Mouse (Mus musculus) adrenal gland, adult 8-10 months (tissue): ENCODE results near the gene Fcna. TPM values are rescaled to one million over a fixed set of nuclear protein-coding genes. Genes with fewer than 3 reads are reported as not detected.

ENCODE experiments used
- DNase-seq: peaks from one replicate; pipeline ENCODE4 v3.0.0; 2022
- total RNA-seq, 4 experiments: library from RNA; stranded (reverse); gene quantifications; 2 replicates each; pipeline ENCODE4 v1.2.4; 2022

Fcna gene
- total RNA-seq = 1 to 10 TPM; 4.7 to 7.0 (median 5.5) TPM

DNA sequence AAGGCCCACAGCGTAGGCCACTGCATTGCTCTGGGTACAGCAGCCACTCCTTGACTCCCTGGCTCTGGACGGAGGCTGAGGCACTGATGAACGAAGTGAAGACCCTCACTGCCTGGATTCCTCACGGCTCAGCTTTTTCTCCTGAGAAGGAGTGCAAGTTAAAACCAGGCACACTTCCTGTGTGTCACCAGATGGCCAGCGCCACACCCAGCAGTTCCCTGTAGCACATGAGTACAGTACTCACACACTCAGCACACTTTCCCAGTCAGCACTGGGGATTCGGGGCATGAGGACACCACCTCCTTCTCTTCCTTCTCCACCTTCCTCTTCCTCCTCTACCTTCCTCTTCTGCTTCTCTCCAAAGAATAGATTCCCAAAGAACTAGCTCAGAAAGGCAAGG, at the start of gene Fcna:
Gene Fcna, minus strand, starts transcription at position 220 of the 400 bp plus-strand sequence.
- no peak for DNase-seq

DNA sequence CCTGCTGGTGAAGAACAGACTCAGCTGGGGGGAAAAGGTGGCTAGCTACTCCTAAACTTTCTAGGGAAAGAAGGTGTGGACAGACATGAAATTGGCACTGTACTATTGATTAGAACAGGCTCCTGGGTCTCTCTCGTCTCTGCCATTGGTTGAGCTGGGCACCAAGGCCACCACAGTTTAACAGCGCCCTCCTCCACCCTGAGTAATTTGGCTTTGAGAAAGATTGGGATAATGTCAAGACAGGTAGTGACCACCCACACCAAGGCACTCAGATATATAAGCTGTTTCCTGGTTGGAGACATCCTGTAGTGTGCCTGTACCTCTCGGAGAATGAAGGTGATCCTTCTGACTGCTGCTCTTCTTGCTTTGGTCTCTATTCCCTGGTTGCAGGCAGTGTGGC, 48.7 kb upstream of the Fcna start, which contains the start of gene Lcn6:
Gene Lcn6, plus strand, starts transcription at position 301 of the 400 bp plus-strand sequence.
- DNase-seq = no peak

GRCm38 (mm10) chr2:25666516-25666915, 38.7 kb upstream of the Fcna start:
- no peak for DNase-seq

GRCm38 (mm10) chr2:25664125-25664524, 36.3 kb upstream of the Fcna start:
- no peak for DNase-seq

DNA sequence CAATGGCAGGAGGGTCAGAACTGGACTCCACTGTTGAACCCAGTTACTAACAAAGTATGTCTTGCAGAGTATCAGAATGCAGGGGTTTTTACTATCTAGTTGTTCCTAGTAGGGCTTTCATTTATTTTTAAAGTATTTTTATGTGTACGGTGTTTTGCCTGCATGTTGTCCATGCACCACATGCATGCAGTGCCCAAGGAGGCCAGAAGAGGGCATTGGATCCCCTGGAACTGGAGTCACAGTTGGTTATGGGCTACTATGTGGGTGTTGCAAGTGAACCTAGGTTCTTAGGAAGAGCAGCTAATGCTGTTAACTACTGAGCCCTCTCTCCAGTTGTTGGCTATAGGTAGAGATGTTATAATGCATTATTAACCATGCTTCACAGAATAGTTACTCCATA, 35.7 kb upstream of the Fcna start:
- peak; percentile 38 for DNase-seq

DNA sequence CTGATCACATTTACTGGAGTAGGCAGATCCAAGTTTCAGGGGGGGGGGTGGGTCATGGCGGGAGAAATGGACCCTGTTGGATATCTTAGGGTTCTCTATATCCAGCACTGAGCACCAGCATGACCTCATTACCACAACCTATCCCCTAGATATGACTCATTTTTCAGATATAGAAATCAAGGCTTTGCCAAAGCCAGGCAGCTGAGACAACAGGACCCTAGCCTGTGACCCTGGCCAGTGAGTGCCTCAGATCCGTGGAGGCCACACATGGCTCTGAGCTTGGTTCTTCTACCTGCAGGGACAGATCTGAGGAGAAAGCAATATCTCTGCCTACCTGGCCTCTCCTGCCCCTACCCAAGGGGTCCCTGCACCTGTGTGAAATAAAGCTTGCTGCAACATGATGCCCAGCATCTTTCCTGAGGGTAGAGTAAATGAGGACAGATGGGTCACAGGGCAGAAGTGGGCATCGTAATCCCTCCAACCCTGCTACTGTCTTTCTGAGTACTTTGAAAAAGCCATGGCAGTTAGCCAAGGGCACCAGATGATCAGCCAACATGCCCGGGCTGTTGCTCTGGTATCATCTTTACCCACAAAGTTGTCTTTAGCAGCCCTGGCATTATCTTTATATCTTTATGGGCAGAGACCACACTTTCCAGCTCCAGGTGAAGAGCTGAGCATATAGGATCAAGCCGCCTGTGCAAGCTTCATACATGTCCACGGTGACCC, 33.6 kb upstream of the Fcna start:
- DNase-seq = no peak

GRCm38 (mm10) chr2:25660279-25660678, 32.4 kb upstream of the Fcna start:
- peak; percentile 41 for DNase-seq

DNA sequence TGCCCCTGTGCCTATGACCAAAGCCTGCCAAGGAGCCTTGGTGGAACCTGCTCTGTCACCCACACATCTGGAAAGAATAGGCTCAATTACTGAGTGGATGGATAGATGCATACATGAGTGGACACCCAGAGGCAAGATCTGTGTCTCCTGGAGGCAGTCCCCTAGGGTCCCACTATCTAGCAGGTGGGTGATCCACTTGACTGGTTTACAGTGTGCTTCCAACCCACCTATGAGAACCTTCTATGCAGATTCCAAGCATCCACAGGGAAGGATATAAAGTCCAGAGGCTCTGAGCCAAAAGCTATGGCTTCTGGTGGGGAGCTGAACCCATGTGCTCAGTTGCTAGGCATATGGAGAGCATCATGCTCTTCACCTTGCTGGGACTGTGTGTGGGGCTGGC, 29.8 kb upstream of the Fcna start, which contains the start of gene Lcn5:
Gene Lcn5, plus strand, starts transcription at position 301 of the 400 bp plus-strand sequence.
- DNase-seq = no peak

DNA sequence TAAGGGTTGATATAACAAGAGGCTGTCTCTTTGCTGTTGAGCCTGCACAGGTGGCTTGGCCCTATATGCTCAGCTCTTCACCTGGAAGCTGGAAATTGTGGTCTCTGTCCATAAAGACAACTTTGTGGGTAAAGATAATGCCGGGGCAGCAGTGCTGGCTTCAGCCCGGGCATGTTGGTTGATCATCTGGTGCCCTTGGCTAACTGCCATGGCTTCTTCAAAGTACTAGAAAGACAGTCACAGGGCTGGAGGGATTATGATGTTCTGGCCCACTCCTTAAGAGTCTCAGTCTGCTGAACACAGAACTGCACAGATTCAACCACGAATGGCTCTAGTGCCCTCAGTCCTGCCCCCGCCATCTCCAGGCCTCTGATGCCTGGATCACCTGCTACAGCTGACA, 29.4 kb upstream of the Fcna start:
- no peak for DNase-seq

- DNase-seq = no peak
These were observed 28.9 kb upstream of the Fcna start for GRCm38 (mm10) chr2:25656691-25657090.

DNA sequence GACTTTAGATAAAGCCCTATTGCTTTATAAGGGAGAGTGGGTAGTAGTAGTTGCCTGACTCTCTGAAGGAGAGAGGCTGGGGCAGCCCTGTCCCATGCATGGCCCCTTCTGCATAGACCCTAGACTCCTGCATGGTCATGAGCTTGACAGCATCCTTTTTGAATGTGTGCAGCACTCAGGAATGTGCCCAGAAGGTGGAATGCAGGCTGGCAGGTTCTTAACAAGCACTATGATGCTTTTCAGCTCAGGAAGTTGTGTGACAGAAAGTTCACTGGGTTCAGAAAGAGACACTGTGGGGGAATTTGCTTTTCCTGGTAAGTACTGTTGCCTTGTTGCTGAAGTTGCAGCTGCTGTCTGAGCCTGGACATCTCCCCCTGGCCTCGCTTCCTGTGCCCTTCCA, 26.7 kb upstream of the Fcna start:
- no peak for DNase-seq

DNA sequence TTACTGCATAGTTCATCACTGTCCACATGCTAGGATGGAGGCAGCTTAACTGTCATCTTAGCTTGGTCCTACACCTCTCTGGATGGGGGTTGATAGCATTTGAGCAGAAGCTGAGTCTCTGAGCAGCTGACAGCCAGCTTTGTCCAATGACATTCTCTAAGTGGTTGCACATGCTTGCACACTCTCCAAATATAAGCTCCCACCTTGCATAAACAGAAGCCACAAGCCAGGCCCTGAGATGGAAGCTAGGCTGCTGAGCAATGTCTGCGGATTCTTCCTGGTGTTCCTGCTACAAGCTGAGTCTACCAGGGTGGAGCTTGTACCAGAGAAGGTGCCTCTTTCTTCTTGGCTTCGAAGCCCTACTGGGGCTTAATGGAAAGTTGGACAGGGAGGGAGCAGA, 25.1 kb upstream of the Fcna start, which contains the start of gene Lcn8:
Gene Lcn8, plus strand, starts transcription at position 219 of the 400 bp plus-strand sequence.
- DNase-seq = no peak

DNA sequence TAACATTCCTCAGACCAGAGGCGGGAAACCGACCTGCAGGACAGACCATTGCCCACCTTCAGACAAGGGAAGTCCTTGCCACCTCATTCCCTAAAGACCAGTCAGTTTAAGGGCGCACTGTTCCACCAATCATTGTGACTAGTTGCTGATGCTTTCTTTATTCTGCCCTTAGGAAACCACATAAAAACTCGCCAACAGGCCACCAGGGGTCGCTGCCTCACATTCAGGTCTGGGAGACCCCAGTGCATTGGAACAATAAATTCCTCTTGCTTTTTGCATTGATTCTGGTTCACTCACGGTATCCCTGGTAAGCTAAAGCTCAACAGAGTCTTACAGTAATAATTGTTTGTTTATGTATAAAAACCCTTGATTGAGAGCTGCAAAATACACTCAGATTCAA, 12.1 kb upstream of the Fcna start:
- no peak for DNase-seq

DNA sequence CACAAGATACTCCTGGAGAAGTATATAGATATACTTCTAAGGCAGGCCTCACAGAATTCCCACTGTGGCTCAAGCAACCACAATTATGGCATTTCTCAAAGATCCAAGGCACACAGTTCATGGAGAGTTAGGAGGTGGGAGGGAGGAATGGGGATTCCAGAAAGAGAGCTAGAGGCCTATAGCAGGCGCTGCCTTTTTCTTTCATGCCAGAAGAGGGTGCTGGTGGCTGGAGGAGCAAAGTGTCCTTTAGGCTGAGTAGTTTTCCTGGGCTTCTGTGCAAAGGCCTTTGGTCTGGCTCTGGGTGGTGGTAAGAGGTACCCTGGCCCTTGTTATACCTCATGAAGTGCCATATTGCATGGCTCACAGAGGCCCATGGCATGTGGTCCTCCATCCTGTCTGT, 6.2 kb upstream of the Fcna start:
- DNase-seq = no peak

- peak; percentile 72 for DNase-seq
These were observed 5.8 kb upstream of the Fcna start for GRCm38 (mm10) chr2:25633616-25634015.

- no peak for DNase-seq
These were observed 908 bp upstream of the Fcna start for GRCm38 (mm10) chr2:25628738-25629137.

DNA sequence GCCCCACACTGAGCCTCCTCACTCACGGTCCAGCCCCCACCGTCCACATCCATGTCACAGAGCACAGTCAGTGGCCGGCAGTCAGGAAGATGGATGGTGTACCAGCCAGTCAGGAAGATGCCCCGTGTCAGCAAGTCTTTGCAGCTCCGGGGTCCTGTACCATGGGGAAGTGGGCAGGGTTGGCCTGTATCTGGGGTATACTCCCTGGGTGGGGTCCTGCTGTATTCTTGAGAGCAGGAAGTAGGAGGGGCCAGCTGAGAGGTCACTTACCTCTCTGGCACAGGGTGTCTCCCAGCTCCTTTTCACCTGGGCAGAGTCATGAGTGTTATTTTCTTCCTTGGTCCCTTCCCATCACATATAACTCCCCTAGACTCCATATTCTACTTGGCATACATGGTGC, 1.8 kb downstream of the Fcna start:
- DNase-seq = no peak

- peak; percentile 90 for DNase-seq
These were observed 6.3 kb downstream of the Fcna start, which contains the start of gene Tmem141 for GRCm38 (mm10) chr2:25621229-25622200. TSS of gene Tmem141 (minus strand) at chr2:25622005.

DNA sequence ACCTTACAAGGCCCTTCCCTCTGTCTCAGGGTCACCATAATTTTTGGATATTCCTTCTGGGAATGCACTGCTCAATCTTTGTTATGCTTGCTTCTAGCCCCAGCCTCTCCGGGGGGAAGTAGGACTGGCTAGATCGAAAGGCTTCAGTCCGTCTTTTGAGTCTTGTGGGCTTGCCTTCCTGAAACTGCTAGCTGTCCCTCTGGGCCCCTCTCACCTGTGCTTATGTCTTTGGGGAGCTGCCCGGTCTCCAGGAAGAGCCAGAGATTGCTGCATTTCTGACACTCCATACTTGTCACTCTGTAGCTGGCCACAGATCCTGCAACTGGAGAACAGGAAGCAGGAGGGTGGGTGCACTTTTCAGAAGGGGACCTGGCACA, 7.0 kb downstream of the Fcna start:
- no peak for DNase-seq

GRCm38 (mm10) chr2:25620386-25620785, 7.4 kb downstream of the Fcna start:
- no peak for DNase-seq

GRCm38 (mm10) chr2:25617578-25617977, 10.3 kb downstream of the Fcna start, which contains the start of gene Ccdc183:
TSS of gene Ccdc183 (minus strand) at chr2:25617678.
- no peak for DNase-seq

- no peak for DNase-seq
These were observed 11.4 kb downstream of the Fcna start for GRCm38 (mm10) chr2:25616398-25616797.

- DNase-seq = no peak
These were observed 19.2 kb downstream of the Fcna start for GRCm38 (mm10) chr2:25608671-25609070.
